ENCODE assay signal across 14 mouse cellular contexts in the genomic region with DNA sequence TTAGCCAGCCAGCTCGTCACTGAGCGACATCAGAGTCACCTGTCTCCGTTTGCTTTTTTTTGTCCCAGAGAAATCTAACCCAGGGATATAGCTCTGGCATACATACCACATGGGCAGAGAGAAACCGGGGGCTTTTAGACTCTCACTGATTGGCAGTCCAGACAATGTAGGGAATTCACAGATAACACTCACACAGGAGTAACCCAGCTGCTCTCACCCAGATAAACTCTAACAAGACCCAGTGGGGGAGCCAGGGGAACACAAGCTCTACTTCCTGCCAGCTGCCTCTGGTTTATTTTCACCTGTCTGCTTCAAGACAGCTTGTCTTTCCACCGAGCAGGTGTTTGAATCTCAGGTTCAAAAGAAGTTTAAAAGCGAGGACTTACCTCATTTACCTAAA. TPM values are rescaled to one million over a fixed set of nuclear protein-coding genes. Genes with fewer than 3 reads are reported as not detected.
DNase-seq lines count a peak whose midpoint lies in the region; ATAC-seq and TF ChIP-seq lines count a peak whose summit lies in the region.
"Had no signal": no experiment of that assay in that cellular context is flagged by ENCODE, and none has a peak within 500 bp of the region (broad histone marks: within the 10 kb centered on the region; RNA-seq: fewer than 3 reads in every experiment).

No protein-coding gene starts in this region.

- H3K27me3 ChIP-seq in heart, embryonic 10.5 days (ENCODE audit: insufficient read depth, poor library complexity, severe bottlenecking), result no peaks in the 10 kb centered on the region; the same call in 1 of the 2 replicates
- H3K27me3 ChIP-seq in spleen, adult 2 months (ENCODE audit: control insufficient read depth, insufficient read depth, low read length), result no peaks in the 10 kb centered on the region
- H3K27me3 ChIP-seq in liver, embryonic 13.5 days, result no peaks in the 10 kb centered on the region
- H3K27me3 ChIP-seq in hindbrain, embryonic 14.5 days (ENCODE audit: control insufficient read depth, insufficient read depth, low read length), result no peaks in the 10 kb centered on the region
- H3K27me3 ChIP-seq: hindbrain, embryonic 15.5 days; lung, embryonic 15.5 days had no signal

- 23% methylated on average over 6 of the region's 6 CpGs for WGBS in heart, embryonic 10.5 days
- WGBS in spleen, adult 2 months, result 67% methylated on average over 6 of the region's 6 CpGs
- WGBS in liver, embryonic 13.5 days (ENCODE audit: insufficient replicate concordance), result 36% methylated on average over 6 of the region's 6 CpGs
- 70% methylated on average over 6 of the region's 6 CpGs for WGBS in hindbrain, embryonic 14.5 days

- ATAC-seq in liver, embryonic 13.5 days (ENCODE audit: low read depth), result peak; percentile 72
- ATAC-seq in hindbrain, embryonic 14.5 days (ENCODE audit: low FRiP score), result no peak

- peaks cover 15% of the 10 kb centered on the region for H3K4me1 ChIP-seq in heart, embryonic 10.5 days
- no peaks in the 10 kb centered on the region for H3K4me1 ChIP-seq in spleen, adult 2 months (ENCODE audit: control insufficient read depth, insufficient read depth, insufficient read length)
- peaks cover 66% of the 10 kb centered on the region for H3K4me1 ChIP-seq in liver, embryonic 13.5 days (replicated peaks)
- no peaks in the 10 kb centered on the region for H3K4me1 ChIP-seq in hindbrain, embryonic 14.5 days (replicated peaks; ENCODE audit: control insufficient read depth, insufficient read depth, low read length)
- H3K4me1 ChIP-seq: hindbrain, embryonic 15.5 days; lung, embryonic 15.5 days had no signal

- peak; percentile 55 for DNase-seq in heart, adult 11 months
- DNase-seq in heart, embryonic 10.5 days (ENCODE audit: low spot score), result no peak
- DNase-seq in spleen, adult 2 months (ENCODE audit: low read depth in 1 of 2, low spot score in 2 of 2), result no peak
- DNase-seq in spleen, adult 18-20 months, result no peak
- peak; percentile 43 for DNase-seq in liver, embryonic 13.5 days
- peak; percentile 18 for DNase-seq in thymus, postnatal 4 days
- no peak for DNase-seq in hindbrain, embryonic 14.5 days (ENCODE audit: low spot score)
- DNase-seq in layer of hippocampus, postnatal 10 days (ENCODE audit: low spot score in 2 of 2), result no peak
- DNase-seq: cerebellum, adult 18-20 months; midbrain, embryonic 14.5 days had no signal

- H3K9ac ChIP-seq in liver, embryonic 13.5 days, result no peak overlapping the region
- H3K9ac ChIP-seq in hindbrain, embryonic 14.5 days, result no peak overlapping the region
- H3K9ac ChIP-seq: hindbrain, embryonic 15.5 days; lung, embryonic 15.5 days had no signal

- no peak overlapping the region for H3K4me3 ChIP-seq in heart, embryonic 10.5 days
- H3K4me3 ChIP-seq in spleen, adult 2 months (ENCODE audit: extremely low read depth, insufficient read depth, insufficient read length), result no peak overlapping the region; the same call in 1 of the 2 replicates
- no peak overlapping the region for H3K4me3 ChIP-seq in liver, embryonic 13.5 days (replicated peaks)
- H3K4me3 ChIP-seq in hindbrain, embryonic 14.5 days (replicated peaks; ENCODE audit: low read length), result no peak overlapping the region
- H3K4me3 ChIP-seq: hindbrain, embryonic 15.5 days; lung, embryonic 15.5 days had no signal

- H3K4me2 ChIP-seq in liver, embryonic 13.5 days, result peak overlapping the region; percentile 33
- H3K4me2 ChIP-seq in hindbrain, embryonic 14.5 days (replicated peaks), result no peak overlapping the region
- H3K4me2 ChIP-seq: hindbrain, embryonic 15.5 days; lung, embryonic 15.5 days had no signal

- no peaks in the 10 kb centered on the region for H3K9me3 ChIP-seq in heart, embryonic 10.5 days
- no peaks in the 10 kb centered on the region for H3K9me3 ChIP-seq in liver, embryonic 13.5 days (replicated peaks)
- H3K9me3 ChIP-seq in hindbrain, embryonic 14.5 days (ENCODE audit: control insufficient read depth, low read length), result no peaks in the 10 kb centered on the region
- H3K9me3 ChIP-seq: hindbrain, embryonic 15.5 days; lung, embryonic 15.5 days had no signal

- no peak for TF ChIP-seq CTCF in spleen, adult 2 months (IDR thresholded peaks at IDR 0.05; ENCODE audit: extremely low read depth, insufficient read depth, insufficient read length, insufficient replicate concordance)

- no peaks in the 10 kb centered on the region for H3K36me3 ChIP-seq in heart, embryonic 10.5 days
- no peaks in the 10 kb centered on the region for H3K36me3 ChIP-seq in spleen, adult 2 months (ENCODE audit: control insufficient read depth, insufficient read depth, low read length)
- no peaks in the 10 kb centered on the region for H3K36me3 ChIP-seq in liver, embryonic 13.5 days
- no peaks in the 10 kb centered on the region for H3K36me3 ChIP-seq in hindbrain, embryonic 14.5 days (replicated peaks; ENCODE audit: control insufficient read depth, insufficient read depth)
- H3K36me3 ChIP-seq: hindbrain, embryonic 15.5 days; lung, embryonic 15.5 days had no signal

- H3K27ac ChIP-seq in heart, embryonic 10.5 days, result no peak overlapping the region
- H3K27ac ChIP-seq in spleen, adult 2 months (ENCODE audit: insufficient read depth, low read length), result 0 out of 2 replicates have a peak overlapping the region, but pooled peaks have one; percentile 13
- H3K27ac ChIP-seq in liver, embryonic 13.5 days, result no peak overlapping the region
- no peak overlapping the region for H3K27ac ChIP-seq in hindbrain, embryonic 14.5 days
- H3K27ac ChIP-seq: hindbrain, embryonic 15.5 days; lung, embryonic 15.5 days had no signal

- TF ChIP-seq POLR2A in spleen, adult 2 months (IDR thresholded peaks at IDR 0.05; ENCODE audit: low read depth, low read length), result no peak

RNA-seq across cellular contexts. Expression of a gene that starts 0.4 kb away (rescaled TPM):
- not detected in 2 replicates for polyA plus RNA-seq in heart, embryonic 10.5 days (2016; fragmentation: Nextera tagmentation; extraction: Ambion mirVana)
- 1.9 and 3.2 TPM in 2 replicates for polyA plus RNA-seq in spleen, adult 2 months (2012; rRNA removed)
- 0.08 and 0.19 TPM in 2 replicates for polyA plus RNA-seq in liver, embryonic 13.5 days (2015; fragmentation: Nextera tagmentation; extraction: Ambion mirVana)
- 0.20 TPM in 1 of 2 replicates, not detected in the other for polyA plus RNA-seq in hindbrain, embryonic 14.5 days (2014; fragmentation: Nextera tagmentation; extraction: Ambion mirVana)
- not detected for total RNA-seq in layer of hippocampus, postnatal 10 days (2021)
- total RNA-seq: granulocyte monocyte progenitor cell, adult 5-6 weeks had no signal
- polyA plus RNA-seq: heart, postnatal 0 days; midbrain, embryonic 14.5 days had no signal

Comparison
In these comparisons a context has a peak if more than half of its experiments do, and no peak if none do; other contexts are left out.
1. DNase-seq: peak in heart, adult 11 months (single experiment), liver, embryonic 13.5 days (single experiment) and thymus, postnatal 4 days (single experiment); none in heart, embryonic 10.5 days (single experiment), spleen, adult 2 months (0 of 2), spleen, adult 18-20 months (0 of 2), hindbrain, embryonic 14.5 days (single experiment) and layer of hippocampus, postnatal 10 days (0 of 2).